ENCODE assay signal across 10 mouse cellular contexts in genomic region chr5:103587219-103587618, GRCm38 (mm10). TPM values are rescaled to one million over a fixed set of nuclear protein-coding genes. Genes with fewer than 3 reads are reported as not detected.
DNase-seq lines count a peak whose midpoint lies in the region; ATAC-seq and TF ChIP-seq lines count a peak whose summit lies in the region.
"Had no signal": no experiment of that assay in that cellular context is flagged by ENCODE, and none has a peak within 500 bp of the region (broad histone marks: within the 10 kb centered on the region; RNA-seq: fewer than 3 reads in every experiment).

No protein-coding gene starts in this region.

- H3K9ac ChIP-seq in heart, embryonic 11.5 days (ENCODE audit: low read depth, low read length): no peak overlapping the region
- H3K9ac ChIP-seq in midbrain, embryonic 13.5 days (replicated peaks): no peak overlapping the region

- H3K4me2 ChIP-seq in heart, embryonic 11.5 days: no peak overlapping the region
- H3K4me2 ChIP-seq in midbrain, embryonic 13.5 days (replicated peaks): no peak overlapping the region

- TF ChIP-seq CTCF in bone marrow, adult 2 months (IDR thresholded peaks at IDR 0.05; ENCODE audit: control insufficient read depth, insufficient read depth, low read length): peak; percentile 35; the same call in 1 of the 2 replicates

- H3K4me3 ChIP-seq in heart, embryonic 11.5 days (ENCODE audit: low read depth, low read length): no peak overlapping the region
- no peak overlapping the region for H3K4me3 ChIP-seq in midbrain, embryonic 10.5 days
- H3K4me3 ChIP-seq in midbrain, embryonic 13.5 days (replicated peaks): no peak overlapping the region
- H3K4me3 ChIP-seq in bone marrow, adult 2 months (replicated peaks; ENCODE audit: control insufficient read depth, low read depth, low read length): no peak overlapping the region

- TF ChIP-seq POLR2A in bone marrow, adult 2 months (IDR thresholded peaks at IDR 0.05; ENCODE audit: borderline replicate concordance, control insufficient read depth, low read depth, low read length): no peak

- no peak for ATAC-seq in heart, embryonic 11.5 days (replicated peaks; ENCODE audit: insufficient number of reproducible peaks, low FRiP score, low TSS enrichment)
- no peak for ATAC-seq in midbrain, embryonic 13.5 days

- H3K9me3 ChIP-seq in heart, embryonic 11.5 days (replicated peaks; ENCODE audit: control insufficient read depth, low read length): no peaks in the 10 kb centered on the region
- H3K9me3 ChIP-seq in midbrain, embryonic 10.5 days (replicated peaks): no peaks in the 10 kb centered on the region
- H3K9me3 ChIP-seq in midbrain, embryonic 13.5 days: no peaks in the 10 kb centered on the region

- no peak for DNase-seq in heart, adult 8-10 months (ENCODE audit: low spot score)
- peak; percentile 31 for DNase-seq in midbrain, embryonic 10.5 days (ENCODE audit: low spot score)
- peak; percentile 36 for DNase-seq in retina, postnatal 1 day
- DNase-seq in kidney, adult 9 months: no peak
- no peak for DNase-seq in ovary, adult 18-20 months (ENCODE audit: low spot score)

- no peaks in the 10 kb centered on the region for H3K27me3 ChIP-seq in heart, embryonic 11.5 days (ENCODE audit: control insufficient read depth, insufficient read depth, low read length)
- H3K27me3 ChIP-seq in midbrain, embryonic 10.5 days (ENCODE audit: low read depth, poor library complexity, severe bottlenecking): no peaks in the 10 kb centered on the region
- H3K27me3 ChIP-seq in midbrain, embryonic 13.5 days: no peaks in the 10 kb centered on the region

- no peaks in the 10 kb centered on the region for H3K36me3 ChIP-seq in heart, embryonic 11.5 days (ENCODE audit: control insufficient read depth, insufficient read depth, low read length)
- peaks cover 92% of the 10 kb centered on the region for H3K36me3 ChIP-seq in midbrain, embryonic 10.5 days
- peaks cover 17% of the 10 kb centered on the region for H3K36me3 ChIP-seq in midbrain, embryonic 13.5 days

- peak overlapping the region; percentile 51 for H3K27ac ChIP-seq in heart, embryonic 11.5 days (ENCODE audit: low read depth, low read length)
- no peak overlapping the region for H3K27ac ChIP-seq in midbrain, embryonic 10.5 days (replicated peaks)
- no peak overlapping the region for H3K27ac ChIP-seq in midbrain, embryonic 13.5 days
- no peak overlapping the region for H3K27ac ChIP-seq in bone marrow, adult 2 months (ENCODE audit: control insufficient read depth, insufficient read depth, low read depth, low read length, poor library complexity)

- H3K4me1 ChIP-seq in heart, embryonic 11.5 days (ENCODE audit: control insufficient read depth, insufficient read depth, low read length): no peaks in the 10 kb centered on the region
- no peaks in the 10 kb centered on the region for H3K4me1 ChIP-seq in midbrain, embryonic 10.5 days
- no peaks in the 10 kb centered on the region for H3K4me1 ChIP-seq in midbrain, embryonic 13.5 days (replicated peaks)
- H3K4me1 ChIP-seq in bone marrow, adult 2 months (ENCODE audit: control insufficient read depth, insufficient read depth, low read length): no peaks in the 10 kb centered on the region

- 74% methylated on average over 7 of the region's 7 CpGs for WGBS in heart, embryonic 11.5 days (ENCODE audit: insufficient replicate concordance)
- 82% methylated on average over 7 of the region's 7 CpGs for WGBS in midbrain, embryonic 10.5 days
- WGBS in midbrain, embryonic 13.5 days: 84% methylated on average over 7 of the region's 7 CpGs
- 77% methylated on average over 7 of the region's 7 CpGs for WGBS in bone marrow, adult 2 months

RNA-seq across cellular contexts. Expression of gene Slc10a6, which starts 42.0 kb away (rescaled TPM):
- polyA plus RNA-seq in heart, embryonic 11.5 days (2014; fragmentation: Nextera tagmentation; extraction: Ambion mirVana): 0.19 TPM in 1 of 2 replicates, not detected in the other
- total RNA-seq in heart, adult 8-10 months (2022): 1 to 10 TPM; 3.7 to 6.3 (median 4.4) TPM
- 0.12 TPM in 1 of 2 replicates, not detected in the other for polyA plus RNA-seq in midbrain, embryonic 10.5 days (2016; fragmentation: Nextera tagmentation; extraction: Ambion mirVana)
- 0.09 TPM in 1 of 2 replicates, not detected in the other for polyA plus RNA-seq in midbrain, embryonic 13.5 days (2015; fragmentation: Nextera tagmentation; extraction: Ambion mirVana)
- polyA plus RNA-seq in bone marrow, adult 2 months (2011; ENCODE audit: insufficient read depth, insufficient read length, low replicate concordance, missing spikeins): not detected in 2 replicates
- total RNA-seq: neutrophil, adult 5-6 weeks had no signal
- polyA plus RNA-seq: liver, embryonic 16.5 days had no signal

Comparison
In these comparisons a context has a peak if more than half of its experiments do, and no peak if none do; other contexts are left out.
1. DNase-seq: peak in midbrain, embryonic 10.5 days (single experiment) and retina, postnatal 1 day (single experiment); none in heart, adult 8-10 months (single experiment), kidney, adult 9 months (single experiment) and ovary, adult 18-20 months (single experiment).